Mouse (Mus musculus): ENCODE results near the gene Tmem198b.

Tmem198b gene

GRCm38 (mm10) chr10:128798676-128799075 lies 5.5 kb downstream of the Tmem198b start:
- DNase-seq = no peak

GRCm38 (mm10) chr10:128795581-128795980 lies 8.6 kb downstream of the Tmem198b start:
- no peak for DNase-seq

GRCm38 (mm10) chr10:128794391-128794790 lies 9.8 kb downstream of the Tmem198b start:
- DNase-seq = no peak

GRCm38 (mm10) chr10:128793258-128793657 lies 10.9 kb downstream of the Tmem198b start:
- DNase-seq = no peak

- no peak for DNase-seq
Observed at GRCm38 (mm10) chr10:128792041-128792440, 12.1 kb downstream of the Tmem198b start.

GRCm38 (mm10) chr10:128790398-128791124 lies 13.6 kb downstream of the Tmem198b start, which contains the start of gene Mmp19:
Gene Mmp19 (plus strand): TSS chr10:128790910.
- no peak for DNase-seq

GRCm38 (mm10) chr10:128780200-128780599 lies 24.0 kb downstream of the Tmem198b start:
- no peak for DNase-seq

GRCm38 (mm10) chr10:128779011-128779795 lies 25.0 kb downstream of the Tmem198b start:
- DNase-seq = no peak

- DNase-seq = no peak
Observed at GRCm38 (mm10) chr10:128778441-128778840, 25.7 kb downstream of the Tmem198b start.

- no peak for DNase-seq
Observed at GRCm38 (mm10) chr10:128773685-128774084, 30.5 kb downstream of the Tmem198b start.

- DNase-seq = no peak
Observed at GRCm38 (mm10) chr10:128772895-128773294, 31.3 kb downstream of the Tmem198b start.
